Mouse (Mus musculus) heart, adult 2 months (tissue): ENCODE results near the gene Grhpr.

Source experiments
- CTCF ChIP-seq: fragments of 200-600 bp; IDR thresholded peaks from 2 replicates; pipeline ENCODE4 v1.8.1; 2022; ENCODE audit warnings: antibody characterized with exemption, mild to moderate bottlenecking, moderate library complexity
- EP300 ChIP-seq: fragments of 200-500 bp; IDR thresholded peaks from 2 replicates; pipeline ENCODE4 v1.6.1; 2011; ENCODE audit warnings: low read depth, low read length, control low read depth; ENCODE audit not compliant: insufficient read depth
- POLR2A ChIP-seq: fragments of 200-500 bp; IDR thresholded peaks from 2 replicates; pipeline ENCODE4 v1.6.1; 2011; ENCODE audit warnings: mild to moderate bottlenecking, low read depth, low read length, control low read depth; ENCODE audit not compliant: insufficient read depth

DNA sequence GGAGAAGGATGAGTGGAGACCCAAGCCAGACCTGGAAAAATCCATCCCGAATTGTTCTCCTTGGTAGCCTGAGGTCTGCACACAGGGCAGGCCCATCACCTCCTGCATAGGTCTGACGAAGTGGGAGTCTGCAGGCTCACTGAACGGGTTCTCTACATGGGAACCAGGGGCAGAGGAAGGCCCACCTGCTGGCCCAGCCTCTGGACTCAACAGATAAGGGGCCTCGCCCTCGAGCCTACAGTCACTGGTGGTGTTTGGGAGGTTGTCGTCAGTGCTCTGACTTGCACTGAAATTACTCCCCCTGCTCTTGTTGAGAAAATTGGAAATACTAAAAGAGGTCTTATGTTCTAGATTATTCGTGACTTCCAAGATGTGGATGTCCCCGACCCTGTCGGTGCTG lies 12.7 kb downstream of the Grhpr start:
- TF ChIP-seq CTCF = no peak
- no peak for TF ChIP-seq POLR2A
- TF ChIP-seq EP300 = no peak
